Mouse (Mus musculus) layer of hippocampus, adult 18-20 months (tissue): ENCODE data around the gene Tmco5. TPM values are rescaled to one million over a fixed set of nuclear protein-coding genes. Genes with fewer than 3 reads are reported as not detected.

Experiments used
- DNase-seq, 2 experiments: peaks; one replicate each; pipeline ENCODE4 v3.0.0; 2022; ENCODE audit warnings: low spot score in 2 of 2
- long read RNA-seq: library from polyadenylated mRNA; stranded (forward); transcript quantifications from one replicate; pipeline ENCODE4 v2.0.0, GENCODE M21; 2021
- total RNA-seq, 2 experiments: library from RNA; stranded (reverse); gene quantifications; 2 replicates each; pipeline ENCODE4 v1.2.3; 2021

Gene Tmco5
- 1 to 10 TPM; 1.1 TPM for total RNA-seq
- long read RNA-seq, result 0 reads

DNA sequence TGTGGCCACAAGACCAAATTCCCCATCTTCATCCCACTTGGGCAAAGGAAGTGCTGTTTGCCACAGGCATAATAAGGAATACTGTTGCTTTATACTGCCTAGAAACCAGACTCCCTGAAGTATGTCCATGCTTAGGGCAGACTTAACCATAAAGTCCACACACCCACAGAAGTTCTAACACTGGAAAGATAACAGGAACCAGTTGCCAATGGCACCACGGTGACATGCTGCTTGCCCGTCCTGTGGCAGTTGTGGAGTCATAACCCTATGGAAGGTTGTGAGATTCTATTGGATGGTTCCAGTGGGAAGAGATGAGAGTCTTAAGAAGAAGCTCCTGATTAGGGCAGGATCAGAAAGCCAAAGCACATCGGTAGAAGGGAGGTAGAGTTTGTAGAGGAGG, at the start of gene Tmco5:
Gene Tmco5 (plus strand): TSS at position 301 of the 400 bp plus-strand sequence.
- no peak for DNase-seq

- DNase-seq, result no peak
Observed at GRCm38 (mm10) chr2:116831863-116832262, 46.6 kb upstream of the Tmco5 start.

DNA sequence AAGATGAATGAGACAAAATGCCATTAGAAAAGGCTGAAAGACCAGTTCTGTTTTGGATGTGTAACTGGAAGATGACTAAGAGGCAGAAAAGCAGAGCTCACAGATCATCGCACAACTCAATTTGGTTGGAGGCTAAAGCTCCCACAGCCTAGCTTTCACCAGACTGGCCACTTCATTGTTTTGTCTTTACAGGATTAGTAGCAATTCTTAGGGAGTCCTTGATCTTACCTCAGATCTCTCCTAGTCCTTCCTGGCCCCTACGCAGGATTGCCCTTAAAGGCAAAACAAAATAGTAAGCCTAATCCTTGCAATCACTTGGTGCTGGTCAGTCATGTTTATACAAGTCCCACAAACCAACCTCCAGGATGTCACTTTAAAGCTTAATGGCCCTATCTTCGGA, 40.7 kb upstream of the Tmco5 start:
- DNase-seq, result no peak

GRCm38 (mm10) chr2:116838538-116839197, 39.8 kb upstream of the Tmco5 start:
- DNase-seq, result peak in 1 of 2 experiments; percentile 51

DNA sequence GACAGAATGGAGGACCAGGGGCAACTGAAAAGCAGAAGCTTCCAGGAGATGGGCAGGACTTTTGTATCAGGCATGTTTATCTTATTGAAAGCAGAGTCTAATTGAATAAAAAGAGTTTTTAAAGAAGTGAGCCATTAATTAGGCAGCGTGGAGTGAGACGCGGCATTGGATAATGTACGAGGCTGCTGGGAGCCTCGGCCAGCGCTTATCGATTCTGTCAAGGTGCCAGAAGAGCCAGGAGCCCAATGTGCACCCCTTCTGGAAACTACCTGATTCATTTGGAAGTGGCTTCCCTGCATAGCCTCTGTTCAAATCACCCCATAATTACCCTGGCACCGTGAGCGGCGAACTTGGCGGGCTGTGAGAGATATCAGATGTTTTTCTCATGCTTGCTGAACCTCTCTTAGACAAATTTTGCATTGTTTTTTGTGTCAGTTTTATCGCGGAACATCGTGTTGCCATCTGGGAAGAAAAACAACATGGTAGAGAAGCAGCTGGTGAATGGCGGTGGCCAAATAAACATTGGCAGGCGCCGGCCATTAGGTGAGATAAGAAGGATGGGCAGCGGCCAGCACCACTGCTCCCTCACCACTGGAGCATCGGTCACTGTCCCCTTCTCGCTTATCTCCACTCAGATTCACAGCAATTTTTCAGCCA, 28.4 kb upstream of the Tmco5 start:
- DNase-seq, result peak in 1 of 2 experiments; percentile 56

- no peak for DNase-seq
Observed at GRCm38 (mm10) chr2:116851356-116851755, 27.1 kb upstream of the Tmco5 start.

DNA sequence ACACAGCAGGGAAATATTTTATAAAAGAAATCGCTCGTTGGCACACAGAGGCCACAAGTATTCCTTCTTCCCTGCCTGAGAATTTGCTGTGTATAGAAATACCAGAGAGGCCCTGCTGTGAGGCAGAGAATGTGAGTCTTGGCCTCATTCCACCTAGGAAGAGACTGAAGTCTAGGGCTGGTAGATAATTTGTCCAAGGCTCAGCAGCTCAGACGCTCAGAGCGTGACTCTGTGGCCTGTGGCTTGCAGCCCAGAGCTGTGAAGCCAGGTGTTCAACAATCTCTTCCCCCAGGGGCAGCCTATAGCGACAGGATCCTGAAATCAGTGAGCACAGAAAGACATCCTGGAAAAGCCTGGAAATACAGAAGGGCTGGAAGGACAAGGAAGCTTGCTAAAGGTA, 26.2 kb upstream of the Tmco5 start:
- no peak for DNase-seq

GRCm38 (mm10) chr2:116858703-116859102, 19.8 kb upstream of the Tmco5 start:
- no peak for DNase-seq

DNA sequence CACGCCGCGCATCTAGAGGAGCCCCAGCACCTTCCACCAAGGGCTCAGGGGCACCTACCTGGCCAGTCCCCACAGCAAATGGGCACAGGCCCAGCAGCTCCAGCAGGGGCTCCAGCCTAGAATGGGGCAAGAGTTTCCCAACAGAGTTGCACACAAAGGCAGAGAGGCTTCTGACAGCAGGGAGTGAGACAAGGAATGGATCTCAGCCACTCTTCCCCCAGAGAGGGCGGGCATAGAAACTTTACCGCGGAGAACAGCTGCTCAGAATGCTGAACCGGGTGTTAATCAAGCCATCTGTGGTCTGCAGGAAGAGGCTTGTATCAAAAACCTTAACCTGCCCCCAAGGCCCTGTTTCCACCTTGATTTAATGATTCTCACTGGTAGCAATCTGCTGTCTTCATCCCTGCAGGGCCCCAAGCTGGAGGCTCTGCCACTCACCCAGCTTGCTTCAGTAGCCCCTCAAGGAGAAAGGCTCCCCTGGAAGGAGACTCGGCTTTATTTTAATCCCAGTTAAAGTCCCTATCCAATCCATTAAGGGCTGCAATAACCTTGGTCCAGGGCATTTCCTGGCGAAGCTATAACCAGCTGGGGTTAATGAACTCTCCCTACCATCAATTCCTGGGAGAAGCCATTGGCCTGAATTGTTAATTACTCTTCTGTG, 1.4 kb upstream of the Tmco5 start:
- no peak for DNase-seq

DNA sequence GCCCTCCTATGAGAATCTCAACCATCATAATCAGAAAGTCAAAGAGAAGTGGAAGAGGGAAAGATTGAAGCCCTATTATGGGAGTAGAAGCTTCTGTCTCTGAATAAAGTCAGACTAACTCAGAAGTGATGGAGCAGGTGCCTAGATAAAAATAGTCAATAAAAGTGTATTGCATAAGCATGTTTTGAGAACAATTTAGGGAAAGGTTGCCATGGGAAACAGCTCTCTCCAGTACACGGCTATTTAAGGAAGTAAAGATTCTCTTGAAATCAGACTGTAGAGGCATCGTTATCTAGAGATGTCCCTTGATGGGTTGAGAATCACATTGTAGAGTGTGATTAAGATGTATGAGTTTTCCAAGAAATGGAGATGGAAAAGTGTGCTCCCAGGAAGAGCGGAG, 1.2 kb downstream of the Tmco5 start:
- DNase-seq, result peak in 1 of 2 experiments; percentile 72

- DNase-seq, result no peak
Observed at GRCm38 (mm10) chr2:116893316-116893987, 15.0 kb downstream of the Tmco5 start.

DNA sequence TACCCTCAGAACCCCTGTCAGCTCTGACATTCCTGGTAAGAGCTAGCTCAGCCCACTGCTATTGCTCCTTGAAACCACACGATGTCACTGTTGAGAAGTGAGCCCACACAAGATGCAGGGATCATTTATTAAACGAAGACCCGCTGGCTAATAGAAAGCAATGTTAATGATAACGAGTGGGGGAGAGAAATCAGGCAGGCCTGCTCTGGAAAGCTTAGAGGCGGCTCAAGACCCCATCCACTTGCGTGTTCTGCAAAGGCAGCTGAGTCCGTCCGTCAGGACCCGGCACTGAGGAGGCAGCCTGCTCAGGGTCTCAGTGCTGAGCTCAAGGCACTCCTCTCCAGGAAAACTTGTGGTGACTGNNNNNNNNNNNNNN, 15.5 kb downstream of the Tmco5 start:
- peak in 1 of 2 experiments; percentile 75 for DNase-seq

GRCm38 (mm10) chr2:116899615-116900272, 21.3 kb downstream of the Tmco5 start:
- peak; percentile 91 to 99 for DNase-seq

DNA sequence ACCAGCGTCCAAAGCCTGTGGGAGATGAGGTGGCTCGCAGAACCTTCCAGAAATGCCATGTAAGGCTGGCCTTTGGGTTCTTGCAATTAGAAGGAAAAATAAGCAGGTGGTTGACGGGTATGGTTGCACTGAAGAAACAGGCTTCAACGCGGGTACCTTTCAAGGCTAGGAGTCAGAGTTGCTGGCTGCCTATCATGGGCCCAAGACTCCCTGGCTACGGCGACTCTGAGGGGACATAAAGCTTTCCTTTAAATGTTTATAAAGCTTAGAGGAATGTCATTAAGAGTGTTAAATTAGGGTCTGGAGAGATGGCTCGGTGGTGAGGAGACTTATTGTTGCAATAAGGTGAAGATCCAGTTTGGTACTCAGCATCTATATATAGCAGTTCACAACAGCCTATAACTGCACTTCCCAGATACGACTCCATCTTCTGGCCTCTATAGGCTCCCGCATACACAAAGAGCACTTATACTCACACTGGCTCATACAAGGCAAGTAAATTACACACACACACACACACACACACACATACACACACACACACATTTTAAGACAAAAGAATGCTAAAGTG, 21.9 kb downstream of the Tmco5 start:
- no peak for DNase-seq

- peak in 1 of 2 experiments; percentile 66 for DNase-seq
Observed at GRCm38 (mm10) chr2:116908268-116908667, 29.8 kb downstream of the Tmco5 start.

- DNase-seq, result no peak
Observed at GRCm38 (mm10) chr2:116912334-116913070, 34.0 kb downstream of the Tmco5 start.

DNA sequence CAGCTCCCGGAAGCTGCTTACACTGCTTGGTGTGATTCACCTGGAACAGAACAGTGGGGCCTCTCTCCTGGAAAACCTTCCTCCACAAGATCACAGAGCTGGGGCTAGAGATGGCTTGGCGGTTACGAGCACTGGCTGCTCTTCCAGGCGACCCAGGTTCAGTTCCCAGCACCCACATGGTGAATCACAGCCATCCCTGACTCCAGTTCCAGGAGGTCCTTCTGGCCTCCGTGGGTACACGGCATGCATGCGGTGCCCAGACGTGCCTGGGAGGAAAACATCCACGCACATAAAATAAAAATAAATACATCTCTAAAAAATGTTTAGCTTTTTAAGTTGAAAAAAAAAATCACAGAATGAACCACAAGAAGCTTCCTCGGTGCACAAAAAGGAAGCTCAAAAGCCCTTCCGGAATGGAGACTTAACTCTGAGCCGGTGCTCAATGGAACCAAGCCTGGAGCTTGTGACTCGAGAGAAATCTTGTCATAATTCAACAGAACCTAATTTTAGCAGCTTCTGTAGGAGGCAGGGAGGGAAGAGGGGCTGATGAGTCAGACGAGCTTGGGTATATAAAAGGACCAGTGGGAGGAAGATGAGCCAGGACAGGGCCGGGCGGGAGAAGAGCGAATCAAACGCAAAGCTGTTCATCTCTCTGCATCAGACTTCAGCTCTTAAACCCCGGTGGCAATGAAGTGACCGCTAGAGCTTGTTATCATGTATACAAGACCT, 35.4 kb downstream of the Tmco5 start:
- DNase-seq, result peak; percentile 63 to 86

GRCm38 (mm10) chr2:116914636-116915035, 36.1 kb downstream of the Tmco5 start:
- no peak for DNase-seq

DNA sequence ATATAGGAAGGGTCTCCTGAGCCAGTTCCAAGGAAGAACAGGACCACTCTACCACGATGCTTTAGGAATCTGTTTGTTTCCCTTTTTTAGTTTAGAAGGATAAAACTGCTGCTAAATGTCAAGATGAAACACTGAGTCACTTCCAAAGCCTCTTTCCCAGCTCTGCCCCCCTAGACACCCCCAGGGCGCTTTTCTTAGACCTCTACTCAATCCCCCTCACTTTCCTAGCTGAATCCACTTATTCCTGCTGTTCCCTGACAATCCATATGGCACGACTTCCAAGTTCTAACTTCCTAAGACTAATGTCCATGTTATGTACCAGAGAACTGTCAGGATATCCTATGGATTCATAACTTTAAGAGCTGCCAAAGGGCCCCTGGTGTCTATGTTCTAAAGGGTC, 40.1 kb downstream of the Tmco5 start:
- no peak for DNase-seq
